Mouse (Mus musculus): ENCODE data around the gene Cytip. TPM values are rescaled to one million over a fixed set of nuclear protein-coding genes. Genes with fewer than 3 reads are reported as not detected.
A peak's percentile ranks its signal among the peaks of the same experiment; 100 is the strongest.

Gene Cytip
- under 1 TPM in 1 of 2 experiments, not detected in 1; 0.42 TPM for total RNA-seq (2021)
- long read RNA-seq, experiment 1 = 0 reads
- long read RNA-seq, experiment 2 = 0 reads

GRCm38 (mm10) chr2:58195346-58195745 lies at the start of gene Cytip:
Cytip (minus strand) TSS chr2:58195532.
- H3K4me3 ChIP-seq = no peak within 1 kb of the TSS
- H3K27ac ChIP-seq = peak within 1 kb of the TSS; percentile 53; the same call in 1 of the 2 replicates
- DNase-seq (ENCODE audit: low spot score in 2 of 2) = no peak
- TF ChIP-seq CTCF (conservative IDR thresholded peaks at IDR 0.05) = no peak

- no peak for TF ChIP-seq CTCF (conservative IDR thresholded peaks at IDR 0.05)
Measured at GRCm38 (mm10) chr2:58240639-58241038, 45.3 kb upstream of the Cytip start.

GRCm38 (mm10) chr2:58237487-58237886 lies 42.2 kb upstream of the Cytip start:
- no peak for TF ChIP-seq CTCF (conservative IDR thresholded peaks at IDR 0.05)
- no peak for DNase-seq (ENCODE audit: low spot score in 2 of 2)
- H3K27ac ChIP-seq = no peak overlapping the region
- H3K4me3 ChIP-seq = no peak overlapping the region

More at GRCm38 (mm10) chr2:58240639-58241038, 45.3 kb upstream of the Cytip start:
- no peak for DNase-seq (ENCODE audit: low spot score in 2 of 2)
- H3K4me3 ChIP-seq = no peak overlapping the region
- no peak overlapping the region for H3K27ac ChIP-seq

- Histone ChIP-seq H3K27ac (no peak overlapping the region), H3K4me3 (no peak overlapping the region)
- TF ChIP-seq CTCF (conservative IDR thresholded peaks at IDR 0.05) = peak; percentile 93
- DNase-seq (ENCODE audit: low spot score in 2 of 2) = peak; percentile 74 to 83
Measured at GRCm38 (mm10) chr2:58199442-58199841, 4.1 kb upstream of the Cytip start.

- H3K27ac ChIP-seq = no peak overlapping the region
- no peak overlapping the region for H3K4me3 ChIP-seq
- TF ChIP-seq CTCF (conservative IDR thresholded peaks at IDR 0.05) = no peak
- DNase-seq (ENCODE audit: low spot score in 2 of 2) = no peak
Measured at GRCm38 (mm10) chr2:58196880-58197279, 1.5 kb upstream of the Cytip start.

GRCm38 (mm10) chr2:58194422-58195115 lies 763 bp downstream of the Cytip start:
- no peak for TF ChIP-seq CTCF (conservative IDR thresholded peaks at IDR 0.05)
- Histone ChIP-seq H3K27ac (peak overlapping the region; percentile 53; the same call in 1 of the 2 replicates), H3K4me3 (no peak overlapping the region)
- DNase-seq (ENCODE audit: low spot score in 2 of 2) = no peak

GRCm38 (mm10) chr2:58192160-58192559 lies 3.2 kb downstream of the Cytip start:
- no peak for TF ChIP-seq CTCF (conservative IDR thresholded peaks at IDR 0.05)
- no peak for DNase-seq (ENCODE audit: low spot score in 2 of 2)
- Histone ChIP-seq H3K4me3 (no peak overlapping the region), H3K27ac (no peak overlapping the region)

GRCm38 (mm10) chr2:58189501-58189900 lies 5.8 kb downstream of the Cytip start:
- Histone ChIP-seq H3K4me3 (no peak overlapping the region), H3K27ac (no peak overlapping the region)
- no peak for DNase-seq (ENCODE audit: low spot score in 2 of 2)
- TF ChIP-seq CTCF (conservative IDR thresholded peaks at IDR 0.05) = no peak

GRCm38 (mm10) chr2:58188903-58189302 lies 6.4 kb downstream of the Cytip start:
- TF ChIP-seq CTCF (conservative IDR thresholded peaks at IDR 0.05) = peak; percentile 63

GRCm38 (mm10) chr2:58187310-58188051 lies 7.9 kb downstream of the Cytip start:
- Histone ChIP-seq H3K4me3 (no peak overlapping the region), H3K27ac (no peak overlapping the region)
- DNase-seq (ENCODE audit: low spot score in 2 of 2) = no peak
- TF ChIP-seq CTCF (conservative IDR thresholded peaks at IDR 0.05) = no peak

More at GRCm38 (mm10) chr2:58188903-58189302, 6.4 kb downstream of the Cytip start:
- Histone ChIP-seq H3K4me3 (no peak overlapping the region), H3K27ac (no peak overlapping the region)
- DNase-seq (ENCODE audit: low spot score in 2 of 2) = no peak

GRCm38 (mm10) chr2:58184197-58184596 lies 11.1 kb downstream of the Cytip start:
- no peak for TF ChIP-seq CTCF (conservative IDR thresholded peaks at IDR 0.05)
- Histone ChIP-seq H3K27ac (no peak overlapping the region), H3K4me3 (no peak overlapping the region)
- DNase-seq (ENCODE audit: low spot score in 2 of 2) = no peak

GRCm38 (mm10) chr2:58183658-58184057 lies 11.7 kb downstream of the Cytip start:
- DNase-seq (ENCODE audit: low spot score in 2 of 2) = no peak
- no peak overlapping the region for H3K4me3 ChIP-seq
- TF ChIP-seq CTCF (conservative IDR thresholded peaks at IDR 0.05) = no peak
- no peak overlapping the region for H3K27ac ChIP-seq

- no peak for TF ChIP-seq CTCF (conservative IDR thresholded peaks at IDR 0.05)
- no peak for DNase-seq (ENCODE audit: low spot score in 2 of 2)
- no peak overlapping the region for H3K27ac ChIP-seq
- no peak overlapping the region for H3K4me3 ChIP-seq
Measured at GRCm38 (mm10) chr2:58180776-58181175, 14.6 kb downstream of the Cytip start.
